Mouse (Mus musculus): ENCODE results near the gene Rbm4b.

- no peak for TF ChIP-seq CTCF (IDR thresholded peaks at IDR 0.05; ENCODE audit: control insufficient read depth, insufficient read depth, insufficient replicate concordance, low read depth, low read length)
- no peak for TF ChIP-seq POLR2A (IDR thresholded peaks at IDR 0.05; ENCODE audit: control insufficient read depth, low read depth, low read length)
Measured at GRCm38 (mm10) chr19:4718716-4719115, 37.6 kb upstream of the Rbm4b start.
